Mouse (Mus musculus): ENCODE measurements around the gene 1600014C23Rik.
A peak's percentile ranks its signal among the peaks of the same experiment; 100 is the strongest.

The 1600014C23Rik gene

GRCm38 (mm10) chr17:45686093-45686619 lies 47.5 kb downstream of the 1600014C23Rik start, which contains the start of gene Mrpl14:
Gene Mrpl14 (plus strand): TSS chr17:45686322.
- peak; percentile 91 to 94 for DNase-seq

- DNase-seq, result peak; percentile 49 to 53
These were observed 48.2 kb downstream of the 1600014C23Rik start for GRCm38 (mm10) chr17:45685171-45686092.

- DNase-seq, result no peak
These were observed 48.9 kb downstream of the 1600014C23Rik start for GRCm38 (mm10) chr17:45684667-45685131.
